Mouse (Mus musculus): ENCODE measurements around the gene Zfp423.

Zfp423 gene

DNA sequence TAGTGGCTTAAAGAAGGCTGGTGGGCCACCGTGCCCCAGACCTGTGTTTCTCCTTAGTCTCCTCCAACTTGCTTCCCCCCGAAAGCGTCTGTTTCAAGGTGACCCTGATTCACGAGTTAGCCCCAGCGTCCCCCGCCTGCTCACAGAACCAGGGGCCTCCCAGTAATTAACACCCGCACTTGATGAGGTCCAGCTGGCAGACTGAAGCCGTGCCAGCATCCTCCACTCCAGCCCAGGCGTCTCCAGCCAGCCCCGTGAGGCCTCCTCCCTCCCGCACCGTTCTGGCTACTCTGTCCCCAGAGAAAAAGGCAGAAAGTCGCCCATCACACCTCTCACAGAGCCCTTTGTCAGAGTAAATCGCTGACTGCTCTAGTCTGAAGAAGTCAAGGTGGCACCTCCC lies 213.3 kb downstream of the Zfp423 start:
- peak in 1 of 2 experiments; percentile 18 for DNase-seq (ENCODE audit: low spot score in 2 of 2)

DNA sequence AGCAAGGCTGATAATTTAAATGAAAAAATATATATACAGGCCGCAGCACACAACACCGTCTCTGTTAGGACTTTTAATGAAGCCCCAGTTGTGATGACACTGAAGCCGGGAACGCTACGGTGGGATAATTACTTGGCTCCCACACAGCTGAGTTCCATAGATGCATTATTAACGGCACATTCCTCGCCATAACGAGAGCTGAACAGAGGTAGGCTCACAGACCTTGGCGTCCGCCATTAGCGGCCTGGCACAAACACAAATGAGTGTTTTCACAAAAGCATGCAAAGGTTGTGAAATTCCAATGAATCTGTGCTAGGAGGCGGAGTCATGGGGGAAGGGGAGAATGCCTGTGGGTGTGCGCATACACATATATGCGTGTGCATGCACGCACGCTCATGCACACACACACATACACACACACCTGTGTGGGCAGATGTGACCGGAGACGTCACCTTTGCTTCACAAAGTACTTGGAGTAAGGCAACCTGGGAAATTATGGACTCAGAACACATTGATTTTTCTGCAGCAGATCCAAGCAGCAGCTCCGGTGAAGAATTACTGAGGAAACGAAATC lies 214.2 kb downstream of the Zfp423 start:
- no peak for DNase-seq (ENCODE audit: low spot score in 2 of 2)

GRCm38 (mm10) chr8:87744556-87744955 lies 214.8 kb downstream of the Zfp423 start:
- no peak for DNase-seq (ENCODE audit: low spot score in 2 of 2)

DNA sequence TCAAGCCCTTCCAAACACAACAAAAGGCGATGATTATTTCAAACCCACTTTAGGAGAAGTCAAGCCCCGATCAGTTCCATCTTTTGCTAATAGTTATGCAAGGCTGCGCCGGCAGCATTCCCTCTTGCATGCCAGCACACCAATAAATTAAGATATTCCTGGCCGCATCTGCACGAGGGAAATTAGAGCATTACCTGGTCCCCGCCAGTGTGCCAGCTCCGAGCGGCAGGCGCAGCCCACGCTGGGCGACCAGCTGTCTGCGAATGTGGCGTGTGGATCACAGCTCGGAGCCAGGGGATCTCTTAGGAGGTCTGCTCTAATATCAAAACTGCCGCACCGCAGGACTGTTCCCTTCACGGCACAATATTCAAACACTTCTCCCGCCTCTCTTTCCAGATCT lies 217.4 kb downstream of the Zfp423 start:
- no peak for DNase-seq (ENCODE audit: low spot score in 2 of 2)

DNA sequence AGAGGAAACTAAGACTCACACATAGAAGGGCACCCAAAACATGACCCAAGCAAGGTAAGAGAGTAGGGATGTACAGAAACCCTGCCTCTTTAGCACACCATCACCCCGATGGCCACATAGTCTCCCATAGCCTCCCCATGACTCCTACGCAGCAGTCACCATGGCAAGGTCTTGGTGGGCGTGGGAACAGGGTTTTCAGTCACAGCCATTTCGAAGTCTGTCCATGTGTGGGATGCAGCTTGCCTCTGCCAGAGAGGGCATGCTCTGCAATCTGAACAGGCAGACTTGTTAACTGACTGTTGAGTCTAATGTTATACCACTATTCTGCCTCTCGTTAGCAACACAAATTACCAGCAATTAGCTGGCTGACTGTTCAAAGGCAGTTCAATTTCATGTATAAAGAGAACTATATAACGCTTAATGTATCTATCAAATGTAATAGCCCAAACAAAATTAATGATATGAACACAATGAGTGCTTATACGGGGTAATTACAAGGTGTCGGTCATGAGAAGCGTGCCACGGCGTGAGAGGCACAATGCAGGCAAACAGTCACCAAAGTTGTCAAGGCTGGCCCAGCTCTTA lies 218.4 kb downstream of the Zfp423 start:
- DNase-seq (ENCODE audit: low spot score in 2 of 2), result no peak

- no peak for DNase-seq (ENCODE audit: low spot score in 2 of 2)
Measured at GRCm38 (mm10) chr8:87737900-87738299, 221.5 kb downstream of the Zfp423 start.

- no peak for DNase-seq (ENCODE audit: low spot score in 2 of 2)
Measured at GRCm38 (mm10) chr8:87734902-87735301, 224.5 kb downstream of the Zfp423 start.

GRCm38 (mm10) chr8:87734496-87734895 lies 224.9 kb downstream of the Zfp423 start:
- DNase-seq (ENCODE audit: low spot score in 2 of 2), result no peak

GRCm38 (mm10) chr8:87731062-87731461 lies 228.3 kb downstream of the Zfp423 start:
- DNase-seq (ENCODE audit: low spot score in 2 of 2), result no peak

- no peak for DNase-seq (ENCODE audit: low spot score in 2 of 2)
Measured at GRCm38 (mm10) chr8:87723015-87723414, 236.4 kb downstream of the Zfp423 start.

DNA sequence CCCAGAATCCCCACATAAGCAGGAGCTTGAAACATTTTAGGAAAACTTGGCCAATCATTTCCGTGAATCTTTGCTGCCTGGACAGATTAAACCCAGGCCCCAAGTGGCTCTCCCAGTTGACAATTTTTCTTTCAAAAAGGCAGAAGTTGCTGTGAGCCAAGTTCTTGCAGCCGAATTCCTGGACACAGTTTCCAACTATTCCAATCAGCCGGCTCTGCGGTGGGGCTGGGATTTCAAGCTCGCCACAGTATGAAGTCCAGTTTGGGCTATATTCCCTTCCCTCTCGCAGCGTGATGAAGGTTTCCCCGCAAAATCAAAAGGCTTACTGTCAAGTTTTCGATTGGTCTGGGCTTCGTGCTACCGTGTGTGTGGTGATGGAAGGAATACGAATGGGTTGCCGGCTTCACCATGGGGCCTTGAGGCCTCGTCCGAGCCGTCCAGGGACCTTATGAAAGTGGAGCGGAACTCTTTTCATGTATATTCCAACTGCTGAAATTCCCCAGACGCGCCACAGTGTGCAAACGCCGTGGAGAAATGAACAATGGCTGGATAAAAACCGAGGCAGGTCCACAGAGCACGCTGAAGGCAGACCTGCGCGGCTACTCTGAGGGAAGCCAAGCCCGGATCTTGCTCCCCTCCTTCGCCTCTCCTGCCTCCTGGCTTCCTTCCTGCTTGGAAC lies 240.1 kb downstream of the Zfp423 start:
- DNase-seq (ENCODE audit: low spot score in 2 of 2), result no peak

GRCm38 (mm10) chr8:87717445-87717844 lies 241.9 kb downstream of the Zfp423 start:
- no peak for DNase-seq (ENCODE audit: low spot score in 2 of 2)

GRCm38 (mm10) chr8:87716726-87717248 lies 242.6 kb downstream of the Zfp423 start:
- no peak for DNase-seq (ENCODE audit: low spot score in 2 of 2)

- DNase-seq (ENCODE audit: low spot score in 2 of 2), result peak; percentile 39 to 72
Measured at GRCm38 (mm10) chr8:87715731-87716682, 243.4 kb downstream of the Zfp423 start.

GRCm38 (mm10) chr8:87713946-87714345 lies 245.4 kb downstream of the Zfp423 start:
- no peak for DNase-seq (ENCODE audit: low spot score in 2 of 2)

DNA sequence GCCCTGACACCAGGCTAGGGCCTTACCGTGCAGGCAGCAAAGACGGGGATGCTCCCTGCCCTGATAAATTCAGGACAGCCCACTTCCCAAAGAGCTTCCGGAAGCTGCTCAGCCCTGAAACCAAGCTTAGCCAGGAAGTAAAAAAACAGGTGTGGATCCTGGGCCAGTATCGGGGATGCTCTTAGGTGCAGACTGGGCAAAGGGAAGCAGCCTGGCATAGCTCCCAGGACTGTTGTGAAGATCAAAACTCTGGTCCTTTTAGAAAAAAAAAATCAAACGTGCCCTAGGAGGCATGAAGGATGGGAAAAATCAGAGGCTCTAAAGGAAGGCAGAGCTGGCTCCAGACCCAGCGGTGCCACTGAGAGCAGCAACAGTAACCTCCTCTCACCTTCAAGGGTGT lies 247.4 kb downstream of the Zfp423 start:
- DNase-seq (ENCODE audit: low spot score in 2 of 2), result no peak

GRCm38 (mm10) chr8:87708127-87708637 lies 251.2 kb downstream of the Zfp423 start:
- DNase-seq (ENCODE audit: low spot score in 2 of 2), result no peak

GRCm38 (mm10) chr8:87707176-87707575 lies 252.2 kb downstream of the Zfp423 start:
- no peak for DNase-seq (ENCODE audit: low spot score in 2 of 2)

- DNase-seq (ENCODE audit: low spot score in 2 of 2), result no peak
Measured at GRCm38 (mm10) chr8:87704756-87705155, 254.6 kb downstream of the Zfp423 start.

- DNase-seq (ENCODE audit: low spot score in 2 of 2), result no peak
Measured at GRCm38 (mm10) chr8:87702790-87703311, 256.5 kb downstream of the Zfp423 start.

- no peak for DNase-seq (ENCODE audit: low spot score in 2 of 2)
Measured at GRCm38 (mm10) chr8:87702051-87702521, 257.3 kb downstream of the Zfp423 start.

All from frontal cortex, postnatal 10 days (tissue).